Mouse (Mus musculus) layer of hippocampus, adult 2 months (tissue): ENCODE measurements at regions not wholly inside any gene's neighbourhood (a gene's known extent, or its start where the extent isn't known, plus 50 kb on each side); places are given as distances from the start of the nearest gene placed in this dataset.

Experiments used
- DNase-seq, 2 experiments: peaks; one replicate each; pipeline ENCODE4 v3.0.0; 2022; ENCODE audit warnings: low spot score in 2 of 2
- H3K27ac ChIP-seq: fragments of 200-600 bp; 2 replicates; pipeline ENCODE4 v1.8.1; 2022
- H3K4me3 ChIP-seq: fragments of 200-600 bp; 2 replicates; pipeline ENCODE4 v1.8.1; 2022; ENCODE audit warnings: mild to moderate bottlenecking
- CTCF ChIP-seq: fragments of 200-600 bp; conservative IDR thresholded peaks from 2 replicates; pipeline ENCODE4 v1.8.1; 2022; ENCODE audit warnings: antibody characterized with exemption, mild to moderate bottlenecking, moderate library complexity

DNA sequence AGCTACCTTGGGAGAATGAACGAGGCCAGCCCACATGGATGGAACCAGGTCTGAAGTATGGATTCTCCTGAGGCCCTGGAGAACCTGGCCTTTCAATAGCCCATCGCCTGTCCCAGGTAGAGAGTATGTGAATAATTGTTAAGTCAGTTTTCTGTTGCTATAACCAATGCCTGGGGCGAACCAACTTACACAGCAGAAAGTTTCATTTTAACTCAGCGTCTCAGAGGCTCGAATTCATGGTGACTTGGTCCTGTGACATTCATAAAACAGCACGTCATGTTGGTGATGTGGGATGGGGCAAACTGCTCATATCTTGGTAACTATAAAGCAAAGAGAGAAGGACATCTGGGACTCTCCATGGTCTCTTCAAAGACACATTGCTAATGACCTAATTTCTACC, 52.4 kb upstream of the Zmiz1 start:
- no peak for DNase-seq
- H3K4me3 ChIP-seq, result no peak overlapping the region
- TF ChIP-seq CTCF, result no peak
- H3K27ac ChIP-seq, result no peak overlapping the region

DNA sequence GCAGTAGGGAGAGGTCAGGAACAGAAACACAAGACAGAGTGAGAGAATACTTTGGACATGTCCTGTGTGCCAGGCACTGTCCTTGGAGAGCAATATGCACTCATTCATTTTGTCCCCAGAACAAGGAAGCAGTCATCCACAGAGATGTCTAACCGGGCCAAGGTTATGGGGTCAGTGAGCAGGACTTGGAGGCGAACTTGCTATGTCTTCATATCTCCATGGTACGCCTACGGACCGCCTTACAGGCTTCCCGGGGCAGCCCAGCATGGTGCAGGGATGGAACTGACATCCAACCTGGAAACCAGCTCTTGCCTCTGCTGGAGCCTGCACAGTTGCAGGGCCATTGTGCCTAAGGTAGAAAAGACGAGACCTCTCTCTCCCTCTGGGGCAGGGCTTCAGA, 51.9 kb upstream of the Zmiz1 start:
- no peak overlapping the region for H3K27ac ChIP-seq
- no peak for TF ChIP-seq CTCF
- no peak for DNase-seq
- H3K4me3 ChIP-seq, result no peak overlapping the region
